Mouse (Mus musculus) lung, postnatal 4 days (tissue): ENCODE results near the gene Ntm.

Experiments
- DNase-seq, 2 experiments: peaks; one replicate each; pipeline ENCODE4 v3.0.0; 2021

Ntm gene

GRCm38 (mm10) chr9:29962978-29963377 lies at the start of gene Ntm:
TSS of gene Ntm (minus strand) at chr9:29963141.
- DNase-seq, result no peak

- no peak for DNase-seq
These were observed 42.8 kb upstream of the Ntm start for GRCm38 (mm10) chr9:30005701-30006100.

GRCm38 (mm10) chr9:30003612-30004011 lies 40.7 kb upstream of the Ntm start:
- DNase-seq, result peak; percentile 58 to 72

GRCm38 (mm10) chr9:29981177-29981915 lies 18.4 kb upstream of the Ntm start:
- DNase-seq, result no peak

GRCm38 (mm10) chr9:29961954-29962867 lies 730 bp downstream of the Ntm start:
- no peak for DNase-seq

- DNase-seq, result no peak
These were observed 1.4 kb downstream of the Ntm start for GRCm38 (mm10) chr9:29961512-29961911.

GRCm38 (mm10) chr9:29960741-29961140 lies 2.2 kb downstream of the Ntm start:
- no peak for DNase-seq

- no peak for DNase-seq
These were observed 2.7 kb downstream of the Ntm start for GRCm38 (mm10) chr9:29960236-29960635.

GRCm38 (mm10) chr9:29956936-29957335 lies 6.0 kb downstream of the Ntm start:
- no peak for DNase-seq

GRCm38 (mm10) chr9:29954031-29954430 lies 8.9 kb downstream of the Ntm start:
- DNase-seq, result no peak

- no peak for DNase-seq
These were observed 13.9 kb downstream of the Ntm start for GRCm38 (mm10) chr9:29949041-29949440.

GRCm38 (mm10) chr9:29943209-29944070 lies 19.5 kb downstream of the Ntm start:
- no peak for DNase-seq

GRCm38 (mm10) chr9:29942183-29942952 lies 20.6 kb downstream of the Ntm start:
- no peak for DNase-seq

- no peak for DNase-seq
These were observed 23.4 kb downstream of the Ntm start for GRCm38 (mm10) chr9:29939517-29940034.

- DNase-seq, result no peak
These were observed 34.1 kb downstream of the Ntm start for GRCm38 (mm10) chr9:29928796-29929195.

GRCm38 (mm10) chr9:29925382-29925781 lies 37.6 kb downstream of the Ntm start:
- no peak for DNase-seq

GRCm38 (mm10) chr9:29898406-29899054 lies 64.4 kb downstream of the Ntm start:
- DNase-seq, result no peak

- DNase-seq, result no peak
These were observed 65.5 kb downstream of the Ntm start for GRCm38 (mm10) chr9:29897448-29897847.

GRCm38 (mm10) chr9:29892792-29893191 lies 70.1 kb downstream of the Ntm start:
- DNase-seq, result no peak

- no peak for DNase-seq
These were observed 74.2 kb downstream of the Ntm start for GRCm38 (mm10) chr9:29888712-29889111.

- no peak for DNase-seq
These were observed 75.0 kb downstream of the Ntm start for GRCm38 (mm10) chr9:29887924-29888323.
